Mouse (Mus musculus): Measurements from ENCODE around the gene Lrrc75a.

Gene Lrrc75a
- long read RNA-seq, experiment 1, transcript Lrrc75a-201 (4 exons, 1,984 nt), result major isoform, 7 of 13 reads
- long read RNA-seq, experiment 1, partial matches to known transcripts, result 0 of 13 reads
- long read RNA-seq, experiment 1, other reads (novel, unspliced or antisense), result 5 of 13 reads
- long read RNA-seq, experiment 2, transcript Lrrc75a-201 (4 exons, 1,984 nt), result major isoform, 8 of 13 reads
- long read RNA-seq, experiment 2, partial matches to known transcripts, result 1 of 13 reads
- long read RNA-seq, experiment 2, other reads (novel, unspliced or antisense), result 3 of 13 reads

GRCm38 (mm10) chr11:62647661-62648590 is at the start of gene Lrrc75a:
Gene Lrrc75a (minus strand): TSS chr11:62648523.
- intact Hi-C loops (cut with DNase I), result no loop called here

GRCm38 (mm10) chr11:62695126-62695525 is 46.8 kb upstream of the Lrrc75a start:
- intact Hi-C loops (cut with DNase I), result no loop called here

- intact Hi-C loops (cut with DNase I), result no loop called here
Observed at GRCm38 (mm10) chr11:62693299-62694184, 45.2 kb upstream of the Lrrc75a start.

DNA sequence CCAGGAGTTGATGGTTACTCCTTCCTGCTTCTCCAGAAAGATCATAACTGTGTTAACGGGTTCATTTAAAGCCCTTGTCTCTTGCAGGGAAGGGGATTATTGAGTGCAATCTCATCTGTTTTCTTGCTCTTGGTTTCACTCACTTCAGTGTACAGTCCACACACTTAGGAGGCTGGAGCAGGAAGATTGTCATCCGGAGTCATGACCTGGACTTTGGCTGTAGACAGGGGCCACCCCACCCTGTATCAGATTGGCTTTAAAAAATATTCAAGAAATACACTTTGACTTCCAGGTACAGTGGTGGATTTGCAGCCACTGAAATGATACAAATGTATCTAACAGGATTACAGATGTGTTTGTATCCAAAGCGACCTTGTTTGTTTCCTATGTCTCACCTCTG is 43.3 kb upstream of the Lrrc75a start:
- intact Hi-C loops (cut with DNase I), result no loop called here

DNA sequence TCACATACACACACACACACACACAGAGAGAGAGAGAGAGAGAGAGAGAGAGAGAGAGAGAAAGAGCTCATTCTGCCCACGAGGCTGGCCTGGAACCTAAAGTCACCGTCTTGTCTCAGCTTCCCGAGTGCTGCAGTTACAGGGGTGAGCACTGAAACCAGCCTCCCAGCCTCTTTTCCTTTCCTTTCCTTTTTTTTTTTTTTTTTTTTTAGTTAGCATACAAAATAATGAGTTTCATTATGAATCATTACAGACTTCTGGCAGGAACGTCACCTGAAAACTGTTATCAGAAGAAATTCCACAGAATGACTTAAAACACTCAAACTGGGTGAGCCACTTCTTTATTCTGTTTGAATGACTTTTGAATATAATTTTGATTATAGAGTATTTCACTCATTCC is 31.6 kb upstream of the Lrrc75a start:
- intact Hi-C loops (cut with DNase I), result no loop called here

DNA sequence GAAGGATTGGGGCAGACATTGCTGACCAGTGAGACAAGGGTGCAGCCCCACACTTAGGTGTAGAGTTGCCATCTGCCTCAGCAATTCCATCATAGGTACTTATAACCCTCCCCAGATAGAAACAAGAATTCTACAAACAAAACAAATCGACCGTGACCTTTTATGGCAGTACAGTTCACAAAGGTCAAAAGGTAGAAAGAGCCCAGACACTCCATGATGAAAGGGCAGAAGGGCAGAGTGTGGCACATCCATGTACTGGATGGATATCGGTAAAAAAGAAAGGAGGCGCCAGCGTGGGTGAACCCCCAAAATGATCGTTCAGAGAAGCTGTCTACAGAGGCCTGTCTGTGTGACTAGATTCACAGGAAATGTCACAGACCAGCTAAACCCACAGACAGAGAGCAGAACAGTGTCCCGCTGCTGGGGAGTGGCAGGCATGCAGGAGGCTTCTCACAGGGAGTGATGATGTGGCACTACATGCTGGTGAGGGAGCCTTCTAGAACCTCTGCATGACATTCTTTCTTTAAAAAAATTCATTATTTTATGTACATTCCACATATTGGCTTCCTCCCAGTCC is 30.5 kb upstream of the Lrrc75a start:
- intact Hi-C loops (cut with DNase I), result no loop called here

GRCm38 (mm10) chr11:62676290-62676596 is 27.9 kb upstream of the Lrrc75a start:
- intact Hi-C loops (cut with DNase I), result loop anchor here (2.0 kb wide), 1 partner anchor 63 kb away; no protein-coding TSS in a partner anchor

DNA sequence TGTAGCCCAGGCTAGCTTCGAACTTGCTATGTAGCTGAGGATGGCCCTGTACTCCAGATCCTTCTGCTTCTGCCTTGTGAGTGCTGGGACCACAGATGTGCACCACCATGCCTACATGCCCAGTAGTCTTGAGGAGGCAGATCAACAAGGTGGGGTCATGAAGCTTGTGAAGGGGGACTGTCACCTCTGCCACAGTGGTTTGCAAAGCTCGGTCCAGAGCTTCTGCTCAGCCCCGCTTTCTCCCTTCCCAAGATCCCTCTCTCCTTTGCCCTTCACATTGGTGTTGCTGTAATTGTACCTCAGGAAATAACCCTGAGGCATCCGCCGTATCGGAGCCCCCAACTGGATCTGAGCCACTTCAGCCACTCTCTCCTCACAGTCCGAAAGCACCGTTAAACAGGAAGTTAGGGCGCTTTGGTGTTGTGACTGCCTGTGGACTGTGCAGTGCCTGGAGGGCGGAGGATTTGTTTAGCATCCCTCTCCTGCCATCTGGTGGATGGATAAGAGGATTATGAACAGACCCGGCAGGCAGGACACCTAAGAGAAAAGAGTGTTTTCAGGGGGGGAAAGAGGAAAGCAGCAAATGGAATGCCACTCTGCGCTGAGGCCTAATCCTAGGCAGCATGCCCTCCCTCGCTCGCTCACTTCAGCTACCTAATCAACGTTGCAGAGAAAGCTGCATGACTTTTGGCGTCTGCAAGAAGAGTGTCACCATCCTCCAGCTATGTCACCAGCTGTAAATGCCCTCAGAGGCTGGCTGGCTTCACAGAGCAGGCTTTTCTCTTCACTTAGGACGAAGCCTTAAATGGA is 27.4 kb upstream of the Lrrc75a start:
- intact Hi-C loops (cut with DNase I), result loop anchor here (2.0 kb wide), 1 partner anchor 63 kb away; no protein-coding TSS in a partner anchor

DNA sequence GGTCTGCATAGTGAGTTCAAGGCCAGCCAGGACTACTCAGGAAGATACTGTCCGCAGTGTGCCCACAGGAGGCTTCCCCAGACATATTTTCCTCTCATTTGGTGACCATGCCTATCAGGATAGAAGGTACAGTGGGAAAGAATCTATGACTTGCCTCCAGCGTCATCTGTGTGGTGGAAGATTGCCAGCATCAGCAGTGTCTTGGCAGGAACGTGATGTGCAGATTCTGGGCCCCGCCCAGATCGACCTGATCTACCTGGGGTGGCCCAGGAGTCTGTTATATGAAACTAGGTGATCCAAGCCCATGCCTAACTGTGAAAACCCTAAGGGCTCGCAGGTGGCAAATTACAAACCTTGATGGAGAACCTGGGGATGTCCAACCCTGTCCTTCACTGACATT is 21.7 kb upstream of the Lrrc75a start:
- intact Hi-C loops (cut with DNase I), result no loop called here

DNA sequence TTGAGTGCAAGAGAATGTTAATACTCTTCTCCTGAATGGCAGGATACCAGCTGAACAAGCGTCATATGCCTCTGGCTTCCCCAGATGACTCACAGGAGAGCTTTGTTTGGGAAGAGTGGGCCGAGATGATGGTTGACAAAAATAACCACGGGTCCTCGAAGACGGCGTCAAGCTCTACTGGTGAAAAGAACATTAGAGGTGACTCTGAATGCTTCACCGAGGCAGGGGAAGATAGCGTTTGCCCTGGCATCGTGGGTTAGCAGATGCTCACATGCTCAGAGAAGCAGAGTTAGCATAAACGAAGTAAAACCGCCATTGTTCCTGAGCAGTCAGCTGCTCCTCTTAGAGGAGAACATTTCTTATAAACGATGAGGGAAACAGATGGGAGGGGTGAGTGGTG is 21.1 kb upstream of the Lrrc75a start:
- intact Hi-C loops (cut with DNase I), result no loop called here

DNA sequence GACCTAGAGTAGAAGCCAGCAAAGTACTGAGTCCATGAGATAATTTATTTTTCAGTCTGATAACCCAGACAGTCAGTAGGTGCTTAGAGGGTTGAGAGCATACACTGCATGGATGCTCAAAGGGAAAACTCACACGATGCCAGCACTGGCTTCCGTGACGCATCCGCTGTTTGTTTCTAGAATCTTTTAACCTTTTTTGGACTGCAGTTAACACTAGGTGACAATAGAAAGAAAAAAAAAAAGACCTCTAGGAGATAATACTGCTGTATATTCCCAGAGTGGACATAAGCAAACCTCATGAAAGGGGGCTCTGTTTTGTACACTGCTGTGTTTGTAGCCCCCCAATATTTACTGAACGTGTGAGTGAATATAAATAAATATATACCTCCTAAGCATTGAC is 20.7 kb upstream of the Lrrc75a start:
- intact Hi-C loops (cut with DNase I), result no loop called here

DNA sequence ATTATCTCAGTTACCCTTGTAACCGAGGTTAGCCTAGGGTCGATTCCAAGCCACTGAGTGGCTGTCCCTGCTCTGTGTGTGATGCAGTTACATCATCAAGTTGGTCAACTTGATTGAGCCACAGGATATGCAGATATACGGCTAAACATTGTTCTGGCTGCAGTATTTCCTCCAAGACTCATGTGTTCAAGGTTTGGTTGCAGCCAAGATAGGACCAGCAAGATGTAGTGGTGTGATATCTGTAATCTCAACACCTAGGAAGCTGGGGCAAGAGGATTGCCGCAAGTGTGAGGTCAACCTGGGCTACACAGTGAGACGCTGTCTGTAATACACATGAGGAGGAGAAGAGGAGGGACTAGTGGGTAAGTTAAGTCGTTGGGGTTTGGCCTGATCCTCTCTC is 15.9 kb upstream of the Lrrc75a start:
- intact Hi-C loops (cut with DNase I), result no loop called here

DNA sequence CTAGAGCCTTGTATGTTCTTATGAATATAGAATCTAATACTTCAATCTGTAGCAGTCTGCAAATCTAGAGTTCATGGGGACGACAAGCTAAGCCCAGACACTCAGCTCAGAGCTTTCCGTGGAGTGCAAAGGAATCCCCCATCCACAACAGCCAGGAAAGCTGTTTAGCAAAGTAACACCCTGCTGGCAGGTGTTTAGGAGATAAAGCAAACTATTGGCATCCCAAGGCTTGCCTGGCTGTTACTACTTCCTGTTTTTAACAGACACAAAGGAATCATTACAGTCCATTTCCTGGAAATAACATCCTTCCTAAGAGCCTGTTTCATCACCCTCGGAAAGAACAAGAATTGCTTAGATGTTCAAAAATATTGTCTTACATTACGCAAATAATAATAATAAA is 12.6 kb upstream of the Lrrc75a start:
- intact Hi-C loops (cut with DNase I), result no loop called here

GRCm38 (mm10) chr11:62652080-62652479 is 3.8 kb upstream of the Lrrc75a start:
- intact Hi-C loops (cut with DNase I), result loop anchor here (5.0 kb wide), 1 partner anchor 35 kb away; no protein-coding TSS in a partner anchor

- intact Hi-C loops (cut with DNase I), result loop anchor here (5.0 kb wide), 1 partner anchor 34 kb away; no protein-coding TSS in a partner anchor
Observed at GRCm38 (mm10) chr11:62651563-62651962, 3.2 kb upstream of the Lrrc75a start.

GRCm38 (mm10) chr11:62649803-62650202 is 1.5 kb upstream of the Lrrc75a start:
- intact Hi-C loops (cut with DNase I), result loop anchor here (5.0 kb wide), 1 partner anchor 33 kb away; no protein-coding TSS in a partner anchor

- intact Hi-C loops (cut with DNase I), result no loop called here
Observed at GRCm38 (mm10) chr11:62648591-62649391, 468 bp upstream of the Lrrc75a start, which contains the start of gene Mmgt2. Gene Mmgt2 (plus strand): TSS chr11:62648664.

DNA sequence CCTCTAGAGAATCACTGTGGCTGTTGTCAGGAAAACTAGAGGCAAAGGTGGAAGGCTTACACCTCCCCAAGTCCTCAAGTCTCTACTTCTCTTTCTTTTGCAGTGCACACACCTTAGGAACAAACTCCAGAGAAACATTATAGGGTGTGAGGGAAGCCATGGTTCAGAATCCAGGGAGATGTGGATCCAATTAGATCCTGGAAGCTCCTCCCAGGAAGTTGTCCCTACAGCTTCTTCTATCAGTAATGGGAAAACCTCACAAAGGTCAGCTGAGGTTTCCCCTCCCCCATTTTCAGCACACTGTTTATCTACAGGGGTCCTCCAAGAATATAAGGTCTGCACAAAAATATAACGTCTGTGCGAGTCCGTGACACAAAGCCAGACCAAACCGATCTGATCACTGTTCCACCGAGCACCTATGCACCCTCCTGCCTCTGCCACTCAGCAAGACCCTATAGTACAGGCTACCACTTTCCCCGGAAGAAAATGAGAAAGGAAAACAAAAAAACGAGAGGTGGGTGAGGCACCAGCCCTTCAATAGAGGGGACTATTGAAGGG is 1.3 kb downstream of the Lrrc75a start:
- intact Hi-C loops (cut with DNase I), result no loop called here

DNA sequence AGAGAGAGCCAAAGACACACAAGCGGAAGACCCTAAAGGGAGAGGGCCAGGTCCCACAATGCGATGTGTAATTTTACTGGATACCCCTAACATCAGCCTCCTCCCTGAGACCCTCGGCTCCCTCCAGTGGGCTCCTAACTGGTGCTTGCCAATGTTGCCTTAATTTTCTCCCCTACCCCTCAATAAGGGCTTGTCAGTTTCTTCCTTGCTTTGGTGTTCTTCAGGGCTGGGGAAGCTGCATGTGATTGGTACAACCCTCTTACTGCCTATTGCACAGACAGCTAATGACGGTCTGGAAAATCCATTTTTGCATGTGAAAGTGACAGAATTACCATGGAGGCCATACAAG is 1.9 kb downstream of the Lrrc75a start:
- intact Hi-C loops (cut with DNase I), result no loop called here
